Mouse (Mus musculus) CH12.LX (cell line): Measurements from ENCODE around the gene Tyrp1.

Experiments used
- CTCF ChIP-seq, 2 experiments: IDR thresholded peaks in 1 of 2; conservative IDR thresholded peaks in 1 of 2; 2 replicates each; pipeline ENCODE4 v1.5.1; 2011 to 2012; ENCODE audit warnings: low read depth in 2 of 2, low read length in 2 of 2, improper control_type of control experiment in 1 of 2, inconsistent platforms in 1 of 2, mild to moderate bottlenecking in 1 of 2, moderate library complexity in 1 of 2
- GABPA ChIP-seq: IDR thresholded peaks from 2 replicates; pipeline ENCODE4 v1.6.1; 2012; ENCODE audit warnings: low read depth, low read length, improper control_type of control experiment, inconsistent platforms; ENCODE audit not compliant: insufficient replicate concordance
- IRF4 ChIP-seq: IDR thresholded peaks from 2 replicates; pipeline ENCODE4 v1.6.1; 2014; ENCODE audit warnings: low read depth, mild to moderate bottlenecking, inconsistent platforms, low read length, improper control_type of control experiment
- MAFK ChIP-seq: IDR thresholded peaks from 2 replicates; pipeline ENCODE4 v1.6.1; 2011; ENCODE audit warnings: low read length, improper control_type of control experiment; ENCODE audit not compliant: insufficient replicate concordance
- MYC ChIP-seq: IDR thresholded peaks from 2 replicates; pipeline ENCODE4 v1.6.1; 2011; ENCODE audit warnings: low read depth, mild to moderate bottlenecking, improper control_type of control experiment, low read length

DNA sequence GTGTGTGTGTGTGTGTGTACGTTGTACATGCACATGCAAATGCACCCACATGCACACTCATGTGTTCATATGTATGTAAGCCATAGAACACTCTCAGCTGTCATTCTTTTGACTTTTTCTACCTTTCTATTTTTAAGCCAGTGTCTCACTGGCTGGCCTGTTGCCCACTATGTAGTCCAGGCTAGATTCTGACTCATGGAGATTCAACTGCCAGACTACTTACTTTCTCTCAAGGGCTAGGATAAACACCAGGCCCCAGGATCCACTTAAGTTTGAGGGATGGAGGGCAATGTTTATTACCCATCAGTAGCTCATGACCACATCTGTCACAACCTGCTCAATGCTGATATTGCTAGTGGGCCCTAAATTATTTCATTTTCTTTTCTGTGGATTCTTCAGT, 8.1 kb downstream of the Tyrp1 start:
- TF ChIP-seq IRF4 (no peak), CTCF (conservative IDR thresholded peaks at IDR 0.05 in 1 of 2, IDR thresholded peaks at IDR 0.05 in 1 of 2; ENCODE audit: low read depth in 2 of 2, low read length in 2 of 2) (no peak), MYC (no peak), MAFK (no peak), GABPA (no peak)
